In the genomic region with DNA sequence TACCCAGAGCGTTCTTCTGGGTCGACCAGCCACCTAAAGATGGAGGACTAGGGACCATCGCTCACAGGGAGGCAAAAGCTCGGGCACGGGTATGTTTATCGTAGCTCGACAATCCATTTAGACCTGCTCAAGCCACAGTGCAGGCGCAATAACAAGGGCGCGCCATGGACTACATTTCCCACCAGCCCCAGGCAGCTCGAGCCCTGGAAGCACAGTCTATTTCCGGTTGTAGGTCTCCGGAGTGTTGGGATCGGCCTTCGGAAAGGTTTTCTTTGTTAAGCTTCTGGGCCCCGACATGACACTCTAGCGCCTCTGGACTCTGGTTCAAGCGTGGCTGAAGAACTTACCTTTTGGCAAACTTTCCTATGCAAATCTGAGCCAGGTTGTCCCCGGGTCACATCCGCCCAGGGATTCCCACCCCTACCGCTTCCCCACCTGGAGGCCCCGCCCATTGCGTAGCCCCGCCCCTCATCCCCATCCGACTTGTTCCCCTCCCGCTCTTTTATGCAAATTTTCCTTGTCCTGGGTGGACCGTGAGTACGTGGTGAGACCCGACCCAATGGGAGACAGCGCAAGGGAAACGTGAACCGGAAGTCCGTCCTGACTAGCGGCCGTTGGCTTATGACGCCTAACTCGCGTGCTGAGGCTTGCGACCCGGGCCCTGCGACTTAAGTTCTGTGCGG, we compare ENCODE assay signal across 8 mouse cellular contexts. TPM values are rescaled to one million over a fixed set of nuclear protein-coding genes. Genes with fewer than 3 reads are reported as not detected.
A peak's percentile ranks its signal among the peaks of the same experiment; 100 is the strongest.
DNase-seq lines count a peak whose midpoint lies in the region; ATAC-seq and TF ChIP-seq lines count a peak whose summit lies in the region.

TSS of gene Zfp263 (plus strand) at position 591 of the 683 bp plus-strand sequence.

- H3K4me2 ChIP-seq in CH12.LX (ENCODE audit: insufficient read depth, low read depth, poor library complexity, severe bottlenecking): peak within 1 kb of the TSS; percentile 93
- peak within 1 kb of the TSS; percentile 80 for H3K4me2 ChIP-seq in forebrain, embryonic 11.5 days (ENCODE audit: low read depth, low read length, severe bottlenecking)
- H3K4me2 ChIP-seq in heart, embryonic 16.5 days (ENCODE audit: low read depth, low read length): peak within 1 kb of the TSS; percentile 95
- H3K4me2 ChIP-seq in liver, embryonic 15.5 days: peak within 1 kb of the TSS; percentile 90
- peak within 1 kb of the TSS; percentile 97 for H3K4me2 ChIP-seq in neural tube, embryonic 13.5 days

- H3K9ac ChIP-seq in CH12.LX (ENCODE audit: insufficient read depth, low read depth): peak within 1 kb of the TSS; percentile 79
- peak within 1 kb of the TSS; percentile 77 for H3K9ac ChIP-seq in forebrain, embryonic 11.5 days (ENCODE audit: low read length)
- peak within 1 kb of the TSS; percentile 87 for H3K9ac ChIP-seq in heart, embryonic 16.5 days (ENCODE audit: low read length)
- peak within 1 kb of the TSS; percentile 72 for H3K9ac ChIP-seq in liver, embryonic 15.5 days
- peak within 1 kb of the TSS; percentile 90 for H3K9ac ChIP-seq in neural tube, embryonic 13.5 days

- TF ChIP-seq EP300 in CH12.LX (IDR thresholded peaks at IDR 0.05; ENCODE audit: low read length): no peak

- peak; percentile 89; the same call in 1 of the 2 replicates for TF ChIP-seq POLR2A in CH12.LX (IDR thresholded peaks at IDR 0.05; ENCODE audit: low read depth, low read length)
- TF ChIP-seq POLR2A in testis, adult 2 months (IDR thresholded peaks at IDR 0.05; ENCODE audit: control insufficient read depth, low read depth, low read length): peak; percentile 94

- DNase-seq in CH12.LX (ENCODE audit: extremely low read depth): peak; percentile 100
- DNase-seq in c-Kit-positive CD71-positive TER-119-negative erythroid progenitor cells, embryonic 14.5 days (ENCODE audit: low read depth): peak; percentile 96
- peak; percentile 97 for DNase-seq in forebrain, embryonic 11.5 days (ENCODE audit: low spot score)
- DNase-seq in kidney, postnatal 36 days: peak; percentile 94 to 97

- WGBS in forebrain, embryonic 11.5 days: under 1% methylated on average over 42 of the region's 42 CpGs
- WGBS in heart, embryonic 16.5 days: under 1% methylated on average over 42 of the region's 42 CpGs
- WGBS in liver, embryonic 15.5 days (ENCODE audit: insufficient replicate concordance): under 1% methylated on average over 42 of the region's 42 CpGs
- under 1% methylated on average over 42 of the region's 42 CpGs for WGBS in neural tube, embryonic 13.5 days

- H3K27ac ChIP-seq in CH12.LX (ENCODE audit: insufficient read depth, low read depth): peak within 1 kb of the TSS; percentile 59
- peak within 1 kb of the TSS; percentile 63 for H3K27ac ChIP-seq in forebrain, embryonic 11.5 days (ENCODE audit: low read depth, low read length)
- peak within 1 kb of the TSS; percentile 95 for H3K27ac ChIP-seq in heart, embryonic 16.5 days (ENCODE audit: low read length)
- H3K27ac ChIP-seq in liver, embryonic 15.5 days (replicated peaks): peak within 1 kb of the TSS; percentile 83
- peak within 1 kb of the TSS; percentile 86 for H3K27ac ChIP-seq in neural tube, embryonic 13.5 days (replicated peaks)
- H3K27ac ChIP-seq in testis, adult 2 months (ENCODE audit: control insufficient read depth, insufficient read depth, low read depth, low read length): peak within 1 kb of the TSS; percentile 98

- H3K36me3 ChIP-seq in CH12.LX (replicated peaks in 1 of 2; ENCODE audit: control insufficient read depth in 1 of 2, insufficient read depth in 1 of 2, low read length in 1 of 2): peaks cover 14 to 26% of the 10 kb centered on the region in 2 experiments
- H3K36me3 ChIP-seq in forebrain, embryonic 11.5 days (ENCODE audit: control insufficient read depth, insufficient read depth, low read length): peaks cover 17% of the 10 kb centered on the region
- H3K36me3 ChIP-seq in heart, embryonic 16.5 days (ENCODE audit: control insufficient read depth, insufficient read depth): peaks cover 29% of the 10 kb centered on the region
- peaks cover 24% of the 10 kb centered on the region for H3K36me3 ChIP-seq in liver, embryonic 15.5 days (replicated peaks)
- H3K36me3 ChIP-seq in neural tube, embryonic 13.5 days: peaks cover 28% of the 10 kb centered on the region
- H3K36me3 ChIP-seq in testis, adult 2 months (ENCODE audit: control insufficient read depth, insufficient read depth, low read length): peaks cover 6% of the 10 kb centered on the region

- in situ Hi-C loops in CH12.LX (cut with MboI; ENCODE audit: low pct_ligation_motif_present, low pct_unique_long_range_greater_than_20kb, low sequenced_read_pairs): no loop called here

- peak; percentile 98 for ATAC-seq in forebrain, embryonic 11.5 days (replicated peaks; ENCODE audit: low FRiP score)
- ATAC-seq in heart, embryonic 16.5 days (replicated peaks; ENCODE audit: extremely low read depth, insufficient read depth, low FRiP score): peak; percentile 98
- peak; percentile 97 for ATAC-seq in liver, embryonic 15.5 days (ENCODE audit: insufficient read depth)
- peak; percentile 98 for ATAC-seq in neural tube, embryonic 13.5 days (ENCODE audit: low read depth)

- H3K79me2 ChIP-seq in CH12.LX (replicated peaks; ENCODE audit: control insufficient read depth, extremely low read depth, insufficient read depth, poor library complexity, severe bottlenecking): peaks cover 30% of the 10 kb centered on the region

- H3K4me3 ChIP-seq in CH12.LX (replicated peaks in 1 of 3; ENCODE audit: low read depth in 2 of 3, low read length in 2 of 3, poor library complexity in 1 of 3): peak within 1 kb of the TSS; percentile 64 to 99 (median 67)
- H3K4me3 ChIP-seq in forebrain, embryonic 11.5 days (ENCODE audit: low read depth, low read length): peak within 1 kb of the TSS; percentile 76
- peak within 1 kb of the TSS; percentile 91 for H3K4me3 ChIP-seq in heart, embryonic 16.5 days (ENCODE audit: low read length)
- peak within 1 kb of the TSS; percentile 73 for H3K4me3 ChIP-seq in liver, embryonic 15.5 days (replicated peaks)
- peak within 1 kb of the TSS; percentile 87 for H3K4me3 ChIP-seq in neural tube, embryonic 13.5 days
- H3K4me3 ChIP-seq in testis, adult 2 months (ENCODE audit: control insufficient read depth, low read depth, low read length): peak within 1 kb of the TSS; percentile 93

- peaks cover 3 to 38% of the 10 kb centered on the region in 2 experiments; a peak in 3 of 4 replicates for H3K4me1 ChIP-seq in CH12.LX (ENCODE audit: control insufficient read depth in 1 of 2, insufficient read depth in 2 of 2)
- H3K4me1 ChIP-seq in forebrain, embryonic 11.5 days (replicated peaks; ENCODE audit: control insufficient read depth, insufficient read depth, low read length): peaks cover 14% of the 10 kb centered on the region
- peaks cover 19% of the 10 kb centered on the region for H3K4me1 ChIP-seq in heart, embryonic 16.5 days (ENCODE audit: control insufficient read depth, insufficient read depth, low read length)
- H3K4me1 ChIP-seq in liver, embryonic 15.5 days (replicated peaks): peaks cover 29% of the 10 kb centered on the region
- peaks cover 37% of the 10 kb centered on the region for H3K4me1 ChIP-seq in neural tube, embryonic 13.5 days (replicated peaks)
- H3K4me1 ChIP-seq in testis, adult 2 months (ENCODE audit: control insufficient read depth, insufficient read depth, low read length): peaks cover 6% of the 10 kb centered on the region

- H3K27me3 ChIP-seq in CH12.LX (replicated peaks): no peaks in the 10 kb centered on the region
- no peaks in the 10 kb centered on the region for H3K27me3 ChIP-seq in forebrain, embryonic 11.5 days (ENCODE audit: control insufficient read depth, insufficient read depth, low read length)
- H3K27me3 ChIP-seq in heart, embryonic 16.5 days (ENCODE audit: control insufficient read depth, insufficient read depth, low read length): peaks cover 2% of the 10 kb centered on the region; the same call in 1 of the 2 replicates
- no peaks in the 10 kb centered on the region for H3K27me3 ChIP-seq in liver, embryonic 15.5 days
- 0 out of 2 replicates have a peak, but pooled peaks cover 4% of the 10 kb centered on the region for H3K27me3 ChIP-seq in neural tube, embryonic 13.5 days
- no peaks in the 10 kb centered on the region for H3K27me3 ChIP-seq in testis, adult 2 months (ENCODE audit: control insufficient read depth, insufficient read depth, low read length)

- no peak for TF ChIP-seq CTCF in CH12.LX (conservative IDR thresholded peaks at IDR 0.05 in 1 of 2, IDR thresholded peaks at IDR 0.05 in 1 of 2; ENCODE audit: low read depth in 2 of 2, low read length in 2 of 2)
- TF ChIP-seq CTCF in testis, adult 2 months (IDR thresholded peaks at IDR 0.05; ENCODE audit: control insufficient read depth, insufficient read depth, insufficient replicate concordance, low read depth, low read length): no peak

- dilution Hi-C loops in CH12.LX (cut with MboI; ENCODE audit: extremely low pct_ligation_motif_present, extremely low pct_unique_long_range_greater_than_20kb, low sequenced_read_pairs): no loop called here

- TF ChIP-seq RAD21 in CH12.LX (IDR thresholded peaks at IDR 0.05; ENCODE audit: low read depth, low read length): no peak; the same call in none of the 2 replicates

- H3K9me3 ChIP-seq in CH12.LX (replicated peaks; ENCODE audit: low read length): peaks cover 8% of the 10 kb centered on the region
- H3K9me3 ChIP-seq in forebrain, embryonic 11.5 days (ENCODE audit: control insufficient read depth, low read length): no peaks in the 10 kb centered on the region; the same call in 1 of the 2 replicates
- H3K9me3 ChIP-seq in heart, embryonic 16.5 days (replicated peaks; ENCODE audit: control insufficient read depth, low read length): peaks cover 8% of the 10 kb centered on the region
- 0 out of 2 replicates have a peak, but pooled peaks cover under 1% of the 10 kb centered on the region for H3K9me3 ChIP-seq in liver, embryonic 15.5 days (replicated peaks)
- H3K9me3 ChIP-seq in neural tube, embryonic 13.5 days: peaks cover 12% of the 10 kb centered on the region

TF ChIP-seq in CH12.LX, 34 proteins besides CTCF, POLR2A, EP300 and RAD21 (continues in another document):
- TF ChIP-seq SIN3A (IDR thresholded peaks at IDR 0.05; ENCODE audit: low read length) (peak; percentile 93), PAX5 (IDR thresholded peaks at IDR 0.05; ENCODE audit: low read length) (no peak), ZMIZ1 (IDR thresholded peaks at IDR 0.05; ENCODE audit: low read depth, low read length) (peak; percentile 34; the same call in 1 of the 2 replicates), ETS1 (conservative IDR thresholded peaks at IDR 0.05; ENCODE audit: low read depth, low read length) (peak; percentile 91), ZC3H11A (IDR thresholded peaks at IDR 0.05; ENCODE audit: low read depth, low read length) (no peak)

RNA-seq across cellular contexts. Expression of gene Zfp263, which starts in this region (rescaled TPM):
- total RNA-seq in CH12.LX (2012; rRNA removed) (17.4 and 22.2 TPM in 2 replicates), CH12.LX (2014; rRNA removed) (24.2 and 25.8 TPM in 2 replicates)
- 20.4 and 21.4 TPM in 2 replicates for polyA plus RNA-seq in CH12.LX (2012; ENCODE audit: insufficient read length, low read depth)
- polyA plus RNA-seq in forebrain, embryonic 11.5 days (2014; fragmentation: Nextera tagmentation; extraction: Ambion mirVana): 38.9 and 42.6 TPM in 2 replicates
- 32.4 and 33.8 TPM in 2 replicates for polyA plus RNA-seq in heart, embryonic 16.5 days (2015; fragmentation: Nextera tagmentation; extraction: Ambion mirVana)
- polyA plus RNA-seq in liver, embryonic 15.5 days (2015; fragmentation: Nextera tagmentation; extraction: Ambion mirVana): 12.3 and 14.6 TPM in 2 replicates
- polyA plus RNA-seq in neural tube, embryonic 13.5 days (2015; fragmentation: Nextera tagmentation; extraction: Ambion mirVana): 46.7 and 49.9 TPM in 2 replicates
- 11.1 and 11.7 TPM in 2 replicates for polyA plus RNA-seq in testis, adult 2 months (2012; rRNA removed)

Comparison
In these comparisons a context has a peak if more than half of its experiments do, and no peak if none do; other contexts are left out.
1. Peak in every context shown above with its lines: DNase-seq, ATAC-seq, H3K4me3 ChIP-seq and H3K27ac ChIP-seq.